Mouse (Mus musculus) CD4-positive, CD25-positive, alpha-beta regulatory T cell, adult 2 months (primary cell): ENCODE results near the gene Itih3.

ENCODE experiments used
- DNase-seq: peaks from one replicate; pipeline ENCODE4 v3.0.0-alpha.2; 2012; ENCODE audit warnings: low read depth, low spot score

Gene Itih3

GRCm38 (mm10) chr14:30923375-30924105 lies at the start of gene Itih3:
TSS of gene Itih3 (minus strand) at chr14:30923760.
- DNase-seq = no peak

GRCm38 (mm10) chr14:30960366-30960765 lies 36.8 kb upstream of the Itih3 start:
- DNase-seq = no peak

- DNase-seq = no peak
These were observed 35.5 kb upstream of the Itih3 start for GRCm38 (mm10) chr14:30959031-30959430.

GRCm38 (mm10) chr14:30958517-30958916 lies 35.0 kb upstream of the Itih3 start:
- no peak for DNase-seq

GRCm38 (mm10) chr14:30951154-30951825 lies 27.7 kb upstream of the Itih3 start, which contains the start of gene Nek4:
TSS of gene Nek4 (plus strand) at chr14:30951377.
- DNase-seq = peak; percentile 96

GRCm38 (mm10) chr14:30949986-30950385 lies 26.4 kb upstream of the Itih3 start:
- DNase-seq = no peak

GRCm38 (mm10) chr14:30944745-30945144 lies 21.2 kb upstream of the Itih3 start:
- no peak for DNase-seq

- peak; percentile 65 for DNase-seq
These were observed 20.5 kb upstream of the Itih3 start for GRCm38 (mm10) chr14:30943860-30944674.

- no peak for DNase-seq
These were observed 19.5 kb upstream of the Itih3 start, which contains the start of gene Itih1 for GRCm38 (mm10) chr14:30943038-30943437. TSS of gene Itih1 (minus strand) at chr14:30943289.

- no peak for DNase-seq
These were observed 18.7 kb upstream of the Itih3 start for GRCm38 (mm10) chr14:30942254-30942653.

GRCm38 (mm10) chr14:30933351-30933750 lies 9.8 kb upstream of the Itih3 start:
- no peak for DNase-seq

- DNase-seq = no peak
These were observed 6.8 kb upstream of the Itih3 start for GRCm38 (mm10) chr14:30930386-30930785.

- DNase-seq = no peak
These were observed 1.9 kb upstream of the Itih3 start for GRCm38 (mm10) chr14:30925492-30925891.

- DNase-seq = no peak
These were observed 1.4 kb downstream of the Itih3 start for GRCm38 (mm10) chr14:30922053-30922670.

- DNase-seq = no peak
These were observed 7.0 kb downstream of the Itih3 start for GRCm38 (mm10) chr14:30916516-30916915.

- DNase-seq = no peak
These were observed 10.2 kb downstream of the Itih3 start for GRCm38 (mm10) chr14:30913404-30913803.

GRCm38 (mm10) chr14:30912641-30913040 lies 10.9 kb downstream of the Itih3 start:
- no peak for DNase-seq

- DNase-seq = no peak
These were observed 12.4 kb downstream of the Itih3 start for GRCm38 (mm10) chr14:30911141-30911540.

- no peak for DNase-seq
These were observed 15.7 kb downstream of the Itih3 start for GRCm38 (mm10) chr14:30907814-30908265.

GRCm38 (mm10) chr14:30906001-30906400 lies 17.6 kb downstream of the Itih3 start:
- DNase-seq = no peak

GRCm38 (mm10) chr14:30904307-30904706 lies 19.3 kb downstream of the Itih3 start:
- no peak for DNase-seq

GRCm38 (mm10) chr14:30903036-30903435 lies 20.5 kb downstream of the Itih3 start:
- DNase-seq = no peak
